Mouse (Mus musculus) ES-Bruce4 (cell line): ENCODE data around the gene Cdca4.

Experiments
- CTCF ChIP-seq: IDR thresholded peaks from one replicate; pipeline ENCODE4 v1.8.1; 2011; ENCODE audit warnings: low read depth, low read length
- POLR2A ChIP-seq: IDR thresholded peaks from one replicate; pipeline ENCODE4 v1.8.1; 2011; ENCODE audit warnings: low read length; ENCODE audit not compliant: insufficient read depth

GRCm38 (mm10) chr12:112795466-112796104, 33.6 kb downstream of the Cdca4 start:
- TF ChIP-seq CTCF (no peak), POLR2A (no peak)
